Mouse (Mus musculus): ENCODE data around the gene Prss41. TPM values are rescaled to one million over a fixed set of nuclear protein-coding genes. Genes with fewer than 3 reads are reported as not detected.

Prss41 gene
- polyA plus RNA-seq, 1 experiment, result 0.08 TPM

GRCm38 (mm10) chr17:23815641-23816040 is 28.3 kb downstream of the Prss41 start:
- TF ChIP-seq CTCF (conservative IDR thresholded peaks at IDR 0.05; ENCODE audit: insufficient read depth, insufficient read length, low read depth, low read length), result no peak
- TF ChIP-seq POLR2A (IDR thresholded peaks at IDR 0.05; ENCODE audit: low read depth, low read length), result no peak
- DNase-seq, result no peak
- Histone ChIP-seq H3K27me3 (replicated peaks; ENCODE audit: control insufficient read depth, insufficient read depth, low read length) (no peaks in the 10 kb centered on the region), H3K4me3 (ENCODE audit: insufficient read depth, low read depth, low read length) (no peak overlapping the region), H3K27ac (ENCODE audit: insufficient read depth, low read depth, low read length) (no peak overlapping the region), H3K4me1 (ENCODE audit: control insufficient read depth, insufficient read depth, low read length) (no peaks in the 10 kb centered on the region), H3K36me3 (ENCODE audit: control insufficient read depth, insufficient read depth, low read length) (peaks cover 57% of the 10 kb centered on the region)
- 98% methylated on average over 16 of the region's 16 CpGs for WGBS

GRCm38 (mm10) chr17:23807918-23808317 is 36.1 kb downstream of the Prss41 start:
- H3K27me3 ChIP-seq (replicated peaks; ENCODE audit: control insufficient read depth, insufficient read depth, low read length), result no peaks in the 10 kb centered on the region
- H3K4me1 ChIP-seq (ENCODE audit: control insufficient read depth, insufficient read depth, low read length), result peaks cover 10% of the 10 kb centered on the region
- no peak overlapping the region for H3K4me3 ChIP-seq (ENCODE audit: insufficient read depth, low read depth, low read length)
- peak; percentile 71 for DNase-seq
- peaks cover 25% of the 10 kb centered on the region for H3K36me3 ChIP-seq (ENCODE audit: control insufficient read depth, insufficient read depth, low read length)
- H3K27ac ChIP-seq (ENCODE audit: insufficient read depth, low read depth, low read length), result peak overlapping the region; percentile 47; the same call in 1 of the 2 replicates
- TF ChIP-seq POLR2A (IDR thresholded peaks at IDR 0.05; ENCODE audit: low read depth, low read length) (no peak), CTCF (conservative IDR thresholded peaks at IDR 0.05; ENCODE audit: insufficient read depth, insufficient read length, low read depth, low read length) (no peak)
- 57% methylated on average over 3 of the region's 3 CpGs for WGBS

- TF ChIP-seq POLR2A (IDR thresholded peaks at IDR 0.05; ENCODE audit: low read depth, low read length) (no peak), CTCF (conservative IDR thresholded peaks at IDR 0.05; ENCODE audit: insufficient read depth, insufficient read length, low read depth, low read length) (peak; percentile 55; the same call in 1 of the 2 replicates)
- DNase-seq, result peak; percentile 69
- Histone ChIP-seq H3K27ac (ENCODE audit: insufficient read depth, low read depth, low read length) (0 out of 2 replicates have a peak overlapping the region, but pooled peaks have one; percentile 41), H3K27me3 (replicated peaks; ENCODE audit: control insufficient read depth, insufficient read depth, low read length) (no peaks in the 10 kb centered on the region), H3K4me1 (ENCODE audit: control insufficient read depth, insufficient read depth, low read length) (peaks cover 10% of the 10 kb centered on the region), H3K4me3 (ENCODE audit: insufficient read depth, low read depth, low read length) (peak overlapping the region; percentile 54; the same call in 1 of the 2 replicates), H3K36me3 (ENCODE audit: control insufficient read depth, insufficient read depth, low read length) (peaks cover 18% of the 10 kb centered on the region)
- WGBS, result 19% methylated on average over 25 of the region's 25 CpGs
Measured at GRCm38 (mm10) chr17:23806867-23807266, 37.1 kb downstream of the Prss41 start.

- no peak for DNase-seq
- WGBS, result under 1% methylated on average over 8 of the region's 8 CpGs
- no peak for TF ChIP-seq CTCF (conservative IDR thresholded peaks at IDR 0.05; ENCODE audit: insufficient read depth, insufficient read length, low read depth, low read length)
- TF ChIP-seq POLR2A (IDR thresholded peaks at IDR 0.05; ENCODE audit: low read depth, low read length), result no peak
- Histone ChIP-seq H3K27me3 (replicated peaks; ENCODE audit: control insufficient read depth, insufficient read depth, low read length) (no peaks in the 10 kb centered on the region), H3K4me3 (ENCODE audit: insufficient read depth, low read depth, low read length) (peak overlapping the region; percentile 99), H3K4me1 (ENCODE audit: control insufficient read depth, insufficient read depth, low read length) (peaks cover 10% of the 10 kb centered on the region), H3K27ac (ENCODE audit: insufficient read depth, low read depth, low read length) (peak overlapping the region; percentile 43; the same call in 1 of the 2 replicates), H3K36me3 (ENCODE audit: control insufficient read depth, insufficient read depth, low read length) (peaks cover 4% of the 10 kb centered on the region)
Measured at GRCm38 (mm10) chr17:23804426-23805085, 39.4 kb downstream of the Prss41 start.

- H3K27ac ChIP-seq (ENCODE audit: insufficient read depth, low read depth, low read length), result peak overlapping the region; percentile 93
- TF ChIP-seq CTCF (conservative IDR thresholded peaks at IDR 0.05; ENCODE audit: insufficient read depth, insufficient read length, low read depth, low read length) (no peak), POLR2A (IDR thresholded peaks at IDR 0.05; ENCODE audit: low read depth, low read length) (no peak)
- no peaks in the 10 kb centered on the region for H3K27me3 ChIP-seq (replicated peaks; ENCODE audit: control insufficient read depth, insufficient read depth, low read length)
- under 1% methylated on average over 59 of the region's 83 CpGs for WGBS
- DNase-seq, result peak; percentile 89
- peaks cover under 1% of the 10 kb centered on the region; the same call in 1 of the 2 replicates for H3K36me3 ChIP-seq (ENCODE audit: control insufficient read depth, insufficient read depth, low read length)
- H3K4me1 ChIP-seq (ENCODE audit: control insufficient read depth, insufficient read depth, low read length), result peaks cover 10% of the 10 kb centered on the region
- H3K4me3 ChIP-seq (ENCODE audit: insufficient read depth, low read depth, low read length), result peak overlapping the region; percentile 99
Measured at GRCm38 (mm10) chr17:23803366-23804041, 40.5 kb downstream of the Prss41 start.

- H3K27ac ChIP-seq (ENCODE audit: insufficient read depth, low read depth, low read length), result peak overlapping the region; percentile 85
- no peaks in the 10 kb centered on the region for H3K27me3 ChIP-seq (replicated peaks; ENCODE audit: control insufficient read depth, insufficient read depth, low read length)
- H3K4me3 ChIP-seq (ENCODE audit: insufficient read depth, low read depth, low read length), result peak overlapping the region; percentile 99
- DNase-seq, result peak; percentile 99
- TF ChIP-seq POLR2A (IDR thresholded peaks at IDR 0.05; ENCODE audit: low read depth, low read length) (peak; percentile 55), CTCF (conservative IDR thresholded peaks at IDR 0.05; ENCODE audit: insufficient read depth, insufficient read length, low read depth, low read length) (no peak)
- peaks cover 8% of the 10 kb centered on the region for H3K4me1 ChIP-seq (ENCODE audit: control insufficient read depth, insufficient read depth, low read length)
- WGBS, result under 1% methylated on average over 60 of the region's 60 CpGs
- no peaks in the 10 kb centered on the region for H3K36me3 ChIP-seq (ENCODE audit: control insufficient read depth, insufficient read depth, low read length)
Measured at GRCm38 (mm10) chr17:23802746-23803365, 41.1 kb downstream of the Prss41 start.

- no peaks in the 10 kb centered on the region for H3K27me3 ChIP-seq (replicated peaks; ENCODE audit: control insufficient read depth, insufficient read depth, low read length)
- WGBS, result 96% methylated on average over 10 of the region's 10 CpGs
- DNase-seq, result no peak
Measured at GRCm38 (mm10) chr17:23801627-23802026, 42.3 kb downstream of the Prss41 start.

More at GRCm38 (mm10) chr17:23801627-23802026, 42.3 kb downstream of the Prss41 start:
- no peak for TF ChIP-seq POLR2A (IDR thresholded peaks at IDR 0.05; ENCODE audit: low read depth, low read length)
- no peak for TF ChIP-seq CTCF (conservative IDR thresholded peaks at IDR 0.05; ENCODE audit: insufficient read depth, insufficient read length, low read depth, low read length)
- Histone ChIP-seq H3K4me1 (ENCODE audit: control insufficient read depth, insufficient read depth, low read length) (peaks cover 2% of the 10 kb centered on the region), H3K36me3 (ENCODE audit: control insufficient read depth, insufficient read depth, low read length) (no peaks in the 10 kb centered on the region), H3K27ac (ENCODE audit: insufficient read depth, low read depth, low read length) (no peak overlapping the region), H3K4me3 (ENCODE audit: insufficient read depth, low read depth, low read length) (no peak overlapping the region)
